Mouse (Mus musculus): Measurements from ENCODE around the gene A930017K11Rik. TPM values are rescaled to one million over a fixed set of nuclear protein-coding genes. Genes with fewer than 3 reads are reported as not detected.
A peak's percentile ranks its signal among the peaks of the same experiment; 100 is the strongest.

A930017K11Rik gene
- total RNA-seq (2021): not detected
- long read RNA-seq, experiment 1: 0 reads
- long read RNA-seq, experiment 2: 0 reads

GRCm38 (mm10) chr17:25951803-25952623, at the start of gene A930017K11Rik:
Gene A930017K11Rik (minus strand): TSS chr17:25952565.
- no peak for DNase-seq
- intact Hi-C loops (cut with DNase I): no loop called here

GRCm38 (mm10) chr17:25998425-25998824, 46.1 kb upstream of the A930017K11Rik start:
- DNase-seq: no peak
- intact Hi-C loops (cut with DNase I): no loop called here

GRCm38 (mm10) chr17:25993489-25993888, 41.1 kb upstream of the A930017K11Rik start:
- no peak for DNase-seq

GRCm38 (mm10) chr17:25992274-25992673, 39.9 kb upstream of the A930017K11Rik start:
- intact Hi-C loops (cut with DNase I): no loop called here
- no peak for DNase-seq

More at GRCm38 (mm10) chr17:25993489-25993888, 41.1 kb upstream of the A930017K11Rik start:
- intact Hi-C loops (cut with DNase I): no loop called here

GRCm38 (mm10) chr17:25990331-25990730, 38.0 kb upstream of the A930017K11Rik start:
- intact Hi-C loops (cut with DNase I): no loop called here

GRCm38 (mm10) chr17:25985306-25986294, 33.2 kb upstream of the A930017K11Rik start, which contains the start of gene Capn15:
Gene Capn15 (minus strand): TSS chr17:25985796.
- DNase-seq: peak; percentile 85 to 89
- intact Hi-C loops (cut with DNase I): no loop called here

More at GRCm38 (mm10) chr17:25990331-25990730, 38.0 kb upstream of the A930017K11Rik start:
- DNase-seq: no peak

- intact Hi-C loops (cut with DNase I): loop anchor here (5.0 kb wide), 1 partner anchor 92 kb away; no protein-coding TSS in a partner anchor
- no peak for DNase-seq
Measured at GRCm38 (mm10) chr17:25984556-25985305, 32.4 kb upstream of the A930017K11Rik start.

GRCm38 (mm10) chr17:25984066-25984465, 31.7 kb upstream of the A930017K11Rik start:
- intact Hi-C loops (cut with DNase I): loop anchor here (5.0 kb wide), 1 partner anchor 92 kb away; no protein-coding TSS in a partner anchor
- no peak for DNase-seq

GRCm38 (mm10) chr17:25982913-25983312, 30.5 kb upstream of the A930017K11Rik start:
- DNase-seq: no peak
- intact Hi-C loops (cut with DNase I): loop anchor here (5.0 kb wide), 1 partner anchor 91 kb away; no protein-coding TSS in a partner anchor

- intact Hi-C loops (cut with DNase I): loop anchor here (5.0 kb wide), 1 partner anchor 89 kb away; no protein-coding TSS in a partner anchor
Measured at GRCm38 (mm10) chr17:25980854-25981253, 28.5 kb upstream of the A930017K11Rik start.

GRCm38 (mm10) chr17:25979829-25980738, 27.7 kb upstream of the A930017K11Rik start:
- intact Hi-C loops (cut with DNase I): loop anchor here (5.0 kb wide), 1 partner anchor 88 kb away; no protein-coding TSS in a partner anchor
- no peak for DNase-seq

More at GRCm38 (mm10) chr17:25980854-25981253, 28.5 kb upstream of the A930017K11Rik start:
- peak; percentile 40 to 57 for DNase-seq

GRCm38 (mm10) chr17:25970954-25971707, 18.8 kb upstream of the A930017K11Rik start:
- intact Hi-C loops (cut with DNase I): no loop called here
- no peak for DNase-seq

- intact Hi-C loops (cut with DNase I): no loop called here
- no peak for DNase-seq
Measured at GRCm38 (mm10) chr17:25970448-25970847, 18.1 kb upstream of the A930017K11Rik start.

GRCm38 (mm10) chr17:25968176-25968575, 15.8 kb upstream of the A930017K11Rik start:
- no peak for DNase-seq
- intact Hi-C loops (cut with DNase I): no loop called here

GRCm38 (mm10) chr17:25967652-25968051, 15.3 kb upstream of the A930017K11Rik start:
- intact Hi-C loops (cut with DNase I): no loop called here
- DNase-seq: no peak

- DNase-seq: no peak
- intact Hi-C loops (cut with DNase I): no loop called here
Measured at GRCm38 (mm10) chr17:25964271-25964670, 11.9 kb upstream of the A930017K11Rik start.

- DNase-seq: no peak
- intact Hi-C loops (cut with DNase I): no loop called here
Measured at GRCm38 (mm10) chr17:25962413-25962905, 10.1 kb upstream of the A930017K11Rik start.

GRCm38 (mm10) chr17:25961566-25961965, 9.2 kb upstream of the A930017K11Rik start:
- intact Hi-C loops (cut with DNase I): no loop called here

More at GRCm38 (mm10) chr17:25961566-25961965, 9.2 kb upstream of the A930017K11Rik start:
- DNase-seq: no peak

Measured in gastrocnemius, postnatal 36 days (tissue).